Mouse (Mus musculus) C2C12 (cell line): ENCODE results near the gene Sorl1.

Source experiments
- CTCF ChIP-seq: IDR thresholded peaks from one replicate; pipeline ENCODE4 v1.5.1; 2011; ENCODE audit not compliant: control insufficient read depth, insufficient read depth, insufficient read length
- MAX ChIP-seq: IDR thresholded peaks from one replicate; pipeline ENCODE4 v1.6.1; 2011; ENCODE audit warnings: mild to moderate bottlenecking, control low read depth

DNA sequence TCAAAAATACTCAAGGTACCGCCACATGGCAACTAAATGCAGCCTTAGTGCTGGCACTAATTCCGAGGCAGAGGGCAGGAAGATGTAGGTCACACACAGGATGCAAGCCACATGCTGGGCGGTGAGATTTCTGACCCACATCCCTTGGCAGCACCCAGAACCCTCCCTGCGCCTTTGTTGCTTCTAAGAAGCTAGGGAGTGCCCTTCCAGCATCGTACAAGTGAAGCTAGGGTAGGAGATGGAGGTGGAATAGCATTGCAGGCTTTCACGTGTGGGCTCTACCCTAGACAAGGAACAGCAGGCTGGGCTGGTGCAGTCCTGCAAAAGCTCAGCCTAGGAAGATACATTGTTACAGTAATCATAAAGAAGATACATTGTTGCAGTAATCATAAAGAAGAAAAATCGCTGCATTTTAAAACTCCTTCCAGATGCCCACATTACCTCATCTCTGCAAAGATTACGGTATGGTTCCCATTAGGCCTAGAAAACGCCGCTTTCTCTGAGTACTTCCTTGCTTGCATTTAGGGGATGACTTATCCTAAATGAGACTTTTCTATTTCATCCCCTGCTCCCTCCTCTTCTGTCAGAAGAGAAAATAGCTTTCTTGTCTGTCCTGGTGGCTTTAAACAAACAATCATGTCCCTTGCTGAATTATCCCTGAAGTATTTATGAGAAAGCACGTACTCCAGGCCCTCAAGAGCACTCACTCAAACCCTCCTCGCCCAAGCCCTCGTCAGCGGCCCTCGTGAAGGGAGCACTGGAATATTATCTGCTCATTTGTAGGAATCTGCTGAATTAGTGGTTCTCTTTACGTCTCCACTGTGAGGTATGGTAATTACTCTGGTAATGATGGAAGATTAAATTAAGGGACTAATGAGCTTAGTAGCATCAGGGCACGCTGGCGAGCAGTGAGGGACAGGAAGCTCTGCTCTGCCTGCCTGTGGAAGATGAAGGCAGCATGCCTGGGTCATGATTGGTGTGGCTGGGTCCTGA lies 84.8 kb downstream of the Sorl1 start:
- TF ChIP-seq CTCF (no peak), MAX (no peak)
